Mouse (Mus musculus): ENCODE results near the gene Trmt112.

Gene Trmt112

GRCm38 (mm10) chr19:6907811-6908540 lies 1.5 kb upstream of the Trmt112 start:
- CTCF ChIA-PET, result no interaction called here

- CTCF ChIA-PET, result no interaction called here
Measured at GRCm38 (mm10) chr19:6909021-6909420, 477 bp upstream of the Trmt112 start.

GRCm38 (mm10) chr19:6910306-6910705 lies 808 bp downstream of the Trmt112 start:
- CTCF ChIA-PET, result interaction anchor here (0.5 to 0.6 kb wide), 2 partner anchors 26 to 256 kb away, joined by 3 to 4 read pairs; no protein-coding TSS in a partner anchor

- CTCF ChIA-PET, result no interaction called here
Measured at GRCm38 (mm10) chr19:6911101-6912074, 1.9 kb downstream of the Trmt112 start.

GRCm38 (mm10) chr19:6912205-6912970 lies 2.9 kb downstream of the Trmt112 start:
- CTCF ChIA-PET, result no interaction called here

- CTCF ChIA-PET, result no interaction called here
Measured at GRCm38 (mm10) chr19:6913036-6913435, 3.5 kb downstream of the Trmt112 start.

- CTCF ChIA-PET, result no interaction called here
Measured at GRCm38 (mm10) chr19:6913991-6914390, 4.5 kb downstream of the Trmt112 start.

GRCm38 (mm10) chr19:6914540-6914939 lies 5.0 kb downstream of the Trmt112 start:
- CTCF ChIA-PET, result interaction anchor here (0.5 kb wide), 1 partner anchor 41 kb away, joined by 6 read pairs; no protein-coding TSS in a partner anchor

GRCm38 (mm10) chr19:6915276-6915675 lies 5.8 kb downstream of the Trmt112 start:
- CTCF ChIA-PET, result no interaction called here

- CTCF ChIA-PET, result no interaction called here
Measured at GRCm38 (mm10) chr19:6916496-6916895, 7.0 kb downstream of the Trmt112 start.

- CTCF ChIA-PET, result interaction anchor here (0.7 kb wide), 1 partner anchor 1787 kb away, joined by 6 read pairs; no protein-coding TSS in a partner anchor
Measured at GRCm38 (mm10) chr19:6918321-6918720, 8.8 kb downstream of the Trmt112 start.

GRCm38 (mm10) chr19:6919431-6919830 lies 9.9 kb downstream of the Trmt112 start:
- CTCF ChIA-PET, result interaction anchor here (0.6 kb wide), 1 partner anchor 55 kb away, joined by 3 read pairs; no protein-coding TSS in a partner anchor

- CTCF ChIA-PET, result no interaction called here
Measured at GRCm38 (mm10) chr19:6919876-6920740, 10.6 kb downstream of the Trmt112 start.

GRCm38 (mm10) chr19:6920741-6921636 lies 11.5 kb downstream of the Trmt112 start:
- CTCF ChIA-PET, result interaction anchor here (1.6 kb wide), 1 partner anchor 13 kb away, joined by 7 read pairs; the partner anchor contains the start of gene Kcnk4

- CTCF ChIA-PET, result interaction anchor here (1.6 kb wide), 1 partner anchor 12 kb away, joined by 7 read pairs; the partner anchor contains the start of gene Kcnk4
Measured at GRCm38 (mm10) chr19:6921647-6922567, 12.4 kb downstream of the Trmt112 start, which contains the start of gene Esrra. Gene Esrra (minus strand): TSS chr19:6921813.

GRCm38 (mm10) chr19:6922901-6923735 lies 13.6 kb downstream of the Trmt112 start:
- CTCF ChIA-PET, result interaction anchor here (0.5 to 1.6 kb wide), 2 partner anchors 11 to 103 kb away, joined by 3 to 7 read pairs; partner anchors contain the start of gene Kcnk4
